Mouse (Mus musculus) erythroblast, embryonic 14.5 days (primary cell): ENCODE data around the gene Btrc. TPM values are rescaled to one million over a fixed set of nuclear protein-coding genes. Genes with fewer than 3 reads are reported as not detected.
"Not testable (repeated sequence)": the region's sequence is repeated elsewhere in the genome, so short reads cannot be mapped to it uniquely, and the experiment has no call there.

Experiments used
- H3K27me3 ChIP-seq: 2 replicates; pipeline ENCODE4 v1.6.1; 2012; ENCODE audit warnings: inconsistent platforms; ENCODE audit not compliant: control insufficient read depth
- H3K36me3 ChIP-seq: 2 replicates; pipeline ENCODE4 v1.6.1; 2012; ENCODE audit warnings: mild to moderate bottlenecking, inconsistent platforms; ENCODE audit not compliant: control insufficient read depth
- H3K4me1 ChIP-seq: 2 replicates; pipeline ENCODE4 v1.6.1; 2012; ENCODE audit warnings: inconsistent platforms; ENCODE audit not compliant: control insufficient read depth
- H3K4me3 ChIP-seq: replicated peaks from 2 replicates; pipeline ENCODE3; 2012; ENCODE audit warnings: moderate library complexity, mild to moderate bottlenecking, inconsistent platforms
- H3K9me3 ChIP-seq: 2 replicates; pipeline ENCODE4 v1.6.1; 2012; ENCODE audit warnings: low read length, inconsistent platforms, mixed read lengths; ENCODE audit not compliant: control insufficient read depth
- GATA1 ChIP-seq: IDR thresholded peaks from 2 replicates; pipeline ENCODE4 v1.6.1; 2012; ENCODE audit warnings: low read length, inconsistent platforms, mixed read lengths
- TAL1 ChIP-seq: IDR thresholded peaks from 3 replicates; pipeline ENCODE4 v1.6.1; 2012; ENCODE audit warnings: low read length, inconsistent platforms, mixed read lengths
- polyA plus RNA-seq: library from polyadenylated mRNA; stranded (reverse); fragments of >175 nt; gene quantifications from 2 replicates; pipeline ENCODE4 v1.2.3, GENCODE M21; 2012

The Btrc gene
- polyA plus RNA-seq, 1 experiment: 6.4 TPM

GRCm38 (mm10) chr19:45355678-45356077 lies 7.9 kb upstream of the Btrc start:
- H3K36me3 ChIP-seq: no peaks in the 10 kb centered on the region
- H3K4me3 ChIP-seq: no peak overlapping the region
- H3K9me3 ChIP-seq: no peaks in the 10 kb centered on the region
- H3K4me1 ChIP-seq: peaks cover 22% of the 10 kb centered on the region
- H3K27me3 ChIP-seq: peaks cover 23% of the 10 kb centered on the region
- TF ChIP-seq TAL1: no peak
- no peak for TF ChIP-seq GATA1

DNA sequence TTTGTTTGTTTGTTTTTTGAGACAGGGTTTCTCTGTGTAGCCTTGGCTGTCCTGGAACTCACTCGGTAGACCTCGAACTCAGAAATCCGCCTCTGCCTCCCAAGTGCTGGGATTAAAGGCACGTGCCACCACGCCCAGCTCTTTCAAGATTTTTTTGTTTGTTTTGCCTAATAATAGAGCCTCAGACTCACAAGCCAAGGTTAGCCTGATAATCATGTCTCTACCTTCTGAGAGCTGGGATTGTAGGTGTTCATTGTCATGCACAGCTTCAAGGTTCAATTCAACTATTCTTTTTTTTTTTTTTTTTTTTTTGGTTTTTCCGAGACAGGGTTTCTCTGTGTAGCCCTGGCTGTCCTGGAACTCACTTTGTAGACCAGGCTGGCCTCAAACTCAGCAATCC lies 6.7 kb upstream of the Btrc start:
- not testable (repeated sequence) for H3K4me3 ChIP-seq, H3K36me3 ChIP-seq, H3K9me3 ChIP-seq
- H3K4me1 ChIP-seq: peaks cover 34% of the 10 kb centered on the region
- peaks cover 12% of the 10 kb centered on the region for H3K27me3 ChIP-seq

- Histone ChIP-seq H3K9me3 (no peaks in the 10 kb centered on the region), H3K4me3 (peak overlapping the region; percentile 17), H3K4me1 (peaks cover 61% of the 10 kb centered on the region), H3K36me3 (no peaks in the 10 kb centered on the region), H3K27me3 (peaks cover 10% of the 10 kb centered on the region)
- TF ChIP-seq TAL1: no peak
- peak; percentile 70 for TF ChIP-seq GATA1
Measured at GRCm38 (mm10) chr19:45360486-45360885, 3.0 kb upstream of the Btrc start.

- H3K4me3 ChIP-seq: peak overlapping the region; percentile 78
- H3K4me1 ChIP-seq: peaks cover 63% of the 10 kb centered on the region
- no peaks in the 10 kb centered on the region for H3K27me3 ChIP-seq
- TF ChIP-seq TAL1 (no peak), GATA1 (no peak)
- H3K9me3 ChIP-seq: no peaks in the 10 kb centered on the region
- H3K36me3 ChIP-seq: peaks cover 28% of the 10 kb centered on the region
Measured at GRCm38 (mm10) chr19:45363933-45364391, 428 bp downstream of the Btrc start.

DNA sequence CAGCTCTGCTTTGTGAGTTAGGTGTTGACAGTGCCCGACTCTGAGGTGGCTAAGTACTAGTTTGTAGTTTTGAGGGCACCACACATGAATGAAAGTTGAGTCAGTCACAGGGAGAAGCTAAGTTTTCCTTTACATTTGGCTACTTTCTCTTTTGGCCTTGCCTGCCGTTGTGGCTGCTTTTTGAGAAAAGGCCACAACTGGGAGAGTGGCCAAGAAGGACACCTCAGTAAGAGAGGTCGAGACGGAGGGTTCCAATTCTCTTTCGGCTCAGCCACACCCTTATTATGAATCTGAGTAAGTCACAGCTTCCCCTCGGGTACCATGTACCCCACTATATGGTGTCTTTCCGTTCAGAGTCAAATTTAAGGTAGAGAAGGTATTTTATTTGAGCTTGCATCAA lies 3.1 kb downstream of the Btrc start:
- Histone ChIP-seq H3K27me3 (no peaks in the 10 kb centered on the region), H3K36me3 (peaks cover 35% of the 10 kb centered on the region), H3K4me1 (peaks cover 37% of the 10 kb centered on the region), H3K4me3 (no peak overlapping the region), H3K9me3 (no peaks in the 10 kb centered on the region)
- TF ChIP-seq GATA1 (no peak), TAL1 (no peak)

- H3K4me1 ChIP-seq: not testable (repeated sequence)
- H3K36me3 ChIP-seq: peaks cover 29% of the 10 kb centered on the region
Measured at GRCm38 (mm10) chr19:45384815-45385214, 21.3 kb downstream of the Btrc start.

DNA sequence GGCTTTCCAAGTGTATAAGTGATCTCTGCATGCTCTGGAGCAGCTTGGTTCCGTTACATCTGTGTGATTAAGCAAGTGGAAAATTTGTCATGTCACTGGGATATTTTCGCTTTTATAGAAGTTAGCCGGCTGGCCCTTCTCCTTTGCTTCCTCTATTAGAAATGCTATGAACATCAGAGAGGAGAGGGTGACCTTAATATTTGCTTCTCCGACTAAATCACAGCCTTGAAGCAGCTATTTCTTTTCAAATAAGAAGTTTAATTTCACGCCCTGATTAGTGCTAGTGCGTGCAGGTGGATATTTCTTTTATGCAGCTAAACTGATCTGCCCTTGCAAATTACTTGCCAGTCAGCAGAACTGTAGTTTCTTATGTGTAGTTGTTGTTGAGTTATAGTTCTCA lies 25.0 kb downstream of the Btrc start:
- Histone ChIP-seq H3K4me1 (no peaks in the 10 kb centered on the region), H3K27me3 (no peaks in the 10 kb centered on the region), H3K36me3 (peaks cover 21% of the 10 kb centered on the region), H3K9me3 (no peaks in the 10 kb centered on the region), H3K4me3 (no peak overlapping the region)
- TF ChIP-seq GATA1 (no peak), TAL1 (no peak)

More at GRCm38 (mm10) chr19:45384815-45385214, 21.3 kb downstream of the Btrc start:
- H3K27me3 ChIP-seq, H3K9me3 ChIP-seq, H3K4me3 ChIP-seq: not testable (repeated sequence)

DNA sequence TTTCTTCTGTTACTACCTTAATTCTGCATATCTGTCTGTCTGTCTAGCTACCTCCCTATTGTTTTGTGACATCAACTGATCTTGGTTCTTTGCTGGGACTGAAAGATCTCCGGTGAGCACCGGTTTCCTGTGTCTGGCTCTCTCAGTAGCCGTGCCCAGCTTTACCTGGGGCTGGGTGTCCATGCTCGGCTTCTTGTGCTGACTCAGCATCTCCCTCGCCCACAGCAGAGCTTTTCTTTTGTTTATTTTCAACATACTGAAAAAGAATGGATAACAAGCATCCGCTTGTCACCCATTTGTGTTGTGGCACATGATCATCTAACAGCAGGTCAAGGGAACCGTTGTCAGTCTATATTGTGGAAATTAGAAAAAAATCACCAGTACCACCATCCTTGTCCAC lies 30.5 kb downstream of the Btrc start:
- Histone ChIP-seq H3K4me3 (no peak overlapping the region), H3K36me3 (peaks cover 7% of the 10 kb centered on the region), H3K27me3 (no peaks in the 10 kb centered on the region), H3K9me3 (no peaks in the 10 kb centered on the region), H3K4me1 (no peaks in the 10 kb centered on the region)
- TF ChIP-seq GATA1 (no peak), TAL1 (no peak)

GRCm38 (mm10) chr19:45411000-45411399 lies 47.5 kb downstream of the Btrc start:
- no peak overlapping the region for H3K4me3 ChIP-seq
- no peaks in the 10 kb centered on the region for H3K27me3 ChIP-seq
- peaks cover 2% of the 10 kb centered on the region; the same call in 1 of the 2 replicates for H3K36me3 ChIP-seq
- TF ChIP-seq GATA1: no peak
- peaks cover 4% of the 10 kb centered on the region for H3K4me1 ChIP-seq
- H3K9me3 ChIP-seq: no peaks in the 10 kb centered on the region

DNA sequence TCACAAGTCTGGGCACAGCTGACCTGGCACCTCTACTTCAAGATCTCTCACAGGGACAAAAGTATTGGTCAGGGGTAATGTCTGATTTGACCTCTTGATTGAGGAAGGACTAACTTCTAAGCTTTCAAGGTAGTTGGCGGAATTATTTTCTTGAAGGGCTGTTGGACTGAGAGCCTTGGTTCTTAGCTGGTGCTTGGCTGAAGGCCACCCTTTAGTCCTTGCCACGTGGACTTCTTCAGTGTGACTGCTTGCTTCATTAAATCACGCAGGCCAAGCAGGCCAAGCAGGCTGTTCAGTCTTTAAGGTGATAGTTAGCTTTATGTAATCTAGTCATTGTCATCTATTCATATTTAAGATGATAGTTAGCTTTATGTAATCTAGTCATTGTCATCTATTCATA lies 49.2 kb downstream of the Btrc start:
- Histone ChIP-seq H3K4me1 (peaks cover 1% of the 10 kb centered on the region; the same call in 1 of the 2 replicates), H3K27me3 (no peaks in the 10 kb centered on the region)
- no peak for TF ChIP-seq GATA1
- TF ChIP-seq TAL1: no peak

More for the DNA sequence above, 49.2 kb downstream of the Btrc start:
- Histone ChIP-seq H3K4me3 (no peak overlapping the region), H3K36me3 (peaks cover 2% of the 10 kb centered on the region; the same call in 1 of the 2 replicates), H3K9me3 (no peaks in the 10 kb centered on the region)
